Mouse (Mus musculus) heart, postnatal 10 days (tissue): Measurements from ENCODE around the gene Cep97. TPM values are rescaled to one million over a fixed set of nuclear protein-coding genes. Genes with fewer than 3 reads are reported as not detected.
"Not testable (repeated sequence)": the region's sequence is repeated elsewhere in the genome, so short reads cannot be mapped to it uniquely, and the experiment has no call there.

ENCODE experiments used
- DNase-seq, 2 experiments: peaks; one replicate each; pipeline ENCODE4 v3.0.0; 2021
- intact Hi-C: fragments of 180-260 bp; cut with DNase I; formaldehyde crosslinking; loops from one replicate; pipeline ENCODE4 v1.15.1; 2025
- total RNA-seq, 2 experiments: library from RNA; stranded (reverse); gene quantifications; 2 replicates each; pipeline ENCODE4 v1.2.3; 2021

The Cep97 gene
- total RNA-seq, 2 experiments from 2014 or later: 4.9 to 6.6 TPM

DNA sequence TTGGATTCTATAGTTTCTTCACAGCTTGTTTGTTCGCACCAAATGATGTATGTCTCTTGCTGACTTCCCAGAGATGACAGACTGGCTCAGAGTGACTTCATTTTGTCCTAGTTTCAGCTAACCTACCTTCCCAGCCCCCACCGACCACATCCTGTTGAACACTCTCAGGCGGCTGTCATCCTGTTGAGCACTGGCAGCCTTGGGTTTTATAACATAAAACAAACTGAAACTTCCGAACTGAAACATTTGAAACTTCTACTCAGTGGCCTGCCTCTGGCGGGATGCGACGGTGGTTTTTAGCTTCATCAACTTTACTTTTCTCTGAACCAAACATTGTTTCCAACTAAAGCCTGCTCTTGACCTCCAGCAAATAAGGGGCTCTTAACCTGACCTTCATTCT lies 14.3 kb upstream of the Cep97 start:
- peak in 1 of 2 experiments; percentile 31 for DNase-seq
- intact Hi-C loops: no loop called here

DNA sequence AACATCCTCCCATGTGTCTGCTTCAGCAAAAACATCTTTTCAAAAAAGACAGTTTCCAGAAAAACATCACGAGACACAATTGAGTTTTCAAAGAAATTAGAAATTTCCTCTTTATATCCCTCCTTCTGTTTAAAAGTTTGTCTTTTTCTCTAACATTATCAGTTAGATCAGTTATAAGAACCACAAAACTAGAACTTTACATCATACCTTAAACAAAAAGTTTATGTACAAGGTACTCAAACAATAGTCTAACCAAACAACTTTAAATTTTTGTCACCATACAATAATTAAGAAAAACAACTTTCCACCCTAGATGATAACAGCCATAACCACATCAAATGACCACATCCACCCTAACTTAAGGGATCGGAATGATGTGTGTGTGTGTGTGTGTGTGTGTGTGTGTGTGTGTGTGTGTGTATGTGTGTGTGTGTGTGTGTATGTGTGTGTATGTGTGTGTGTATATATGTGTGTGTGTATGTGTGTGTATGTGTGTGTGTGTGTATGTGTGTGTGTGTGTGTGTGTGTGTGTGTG lies 13.3 kb upstream of the Cep97 start:
- DNase-seq, intact Hi-C loops: not testable (repeated sequence)

DNA sequence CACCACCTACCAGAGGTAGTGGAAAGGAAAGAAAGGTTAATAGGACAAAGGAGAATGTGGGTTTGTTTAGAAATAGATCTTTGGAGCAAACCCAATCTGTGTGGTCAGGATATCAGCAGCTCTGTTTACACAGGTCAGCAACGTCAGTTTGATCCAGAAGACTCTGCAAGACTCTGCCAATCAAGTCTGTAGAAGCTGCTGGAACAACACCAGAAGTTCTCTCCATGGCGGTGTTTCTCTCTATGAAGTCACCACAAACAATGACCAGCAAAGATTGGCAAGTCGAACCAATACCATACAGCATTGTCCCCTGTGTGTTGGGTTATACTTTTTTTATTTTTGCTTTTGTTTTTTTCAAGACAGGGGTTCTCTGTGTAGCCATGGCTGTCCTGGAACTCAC lies 12.6 kb upstream of the Cep97 start:
- DNase-seq: no peak
- intact Hi-C loops: no loop called here

DNA sequence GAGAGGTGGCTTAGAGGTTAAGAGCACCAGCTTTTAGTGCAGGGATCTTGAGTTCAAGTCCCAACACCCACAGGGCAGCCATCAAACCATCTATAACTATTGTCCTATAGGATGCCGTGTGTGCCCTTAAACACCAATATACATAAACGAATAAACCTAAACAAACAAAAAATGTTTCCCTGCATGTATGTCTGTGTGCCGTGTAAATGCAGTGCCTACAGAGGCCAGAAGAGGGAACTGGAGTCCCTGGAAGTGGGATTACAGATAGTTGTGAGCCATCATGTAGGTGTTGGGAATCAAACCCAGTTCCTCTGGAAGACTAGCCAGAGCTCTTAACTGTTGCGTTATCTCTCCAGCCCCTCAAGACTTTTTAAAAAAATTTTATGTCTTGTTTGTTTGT lies 6.1 kb upstream of the Cep97 start:
- no peak for DNase-seq
- intact Hi-C loops: no loop called here

DNA sequence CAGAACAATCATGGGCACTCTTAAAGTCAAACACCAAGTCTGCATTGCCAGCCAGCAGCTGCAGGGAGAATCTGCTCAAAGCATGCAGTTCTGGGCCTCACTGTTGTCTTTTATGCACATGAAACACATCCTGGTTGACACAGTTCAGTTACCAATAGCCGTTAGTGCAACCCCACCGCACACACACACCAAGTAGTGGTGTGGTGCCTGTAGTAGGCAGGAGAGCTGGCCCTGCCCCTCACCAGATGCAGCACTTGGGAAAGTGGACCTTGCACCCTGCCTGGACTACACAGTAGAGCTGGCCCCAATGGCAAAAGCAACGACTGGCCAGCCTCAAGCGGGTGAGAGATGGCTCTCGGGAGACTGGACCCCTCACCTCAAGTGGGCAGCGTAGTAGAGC lies 5.0 kb upstream of the Cep97 start:
- DNase-seq: no peak
- intact Hi-C loops: no loop called here

DNA sequence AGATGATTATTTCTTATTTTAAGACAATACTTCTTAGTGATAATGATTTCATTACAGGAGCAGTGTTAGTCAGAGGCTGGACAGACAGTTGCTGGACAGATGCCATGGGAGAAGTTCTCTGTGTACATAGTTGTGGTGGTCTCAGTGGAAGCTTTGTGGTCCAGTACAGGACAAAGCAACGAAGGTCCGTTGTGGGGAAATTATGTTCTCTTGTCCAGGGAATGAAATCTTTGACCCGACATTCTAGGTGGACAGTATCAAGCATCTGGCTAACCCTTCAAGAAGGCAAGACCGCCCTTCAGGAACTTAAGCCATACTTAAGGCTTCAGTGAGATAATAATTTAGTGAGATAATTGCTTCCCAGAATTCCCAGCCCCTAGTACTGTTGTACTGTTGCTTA lies 4.1 kb upstream of the Cep97 start:
- intact Hi-C loops: no loop called here

DNA sequence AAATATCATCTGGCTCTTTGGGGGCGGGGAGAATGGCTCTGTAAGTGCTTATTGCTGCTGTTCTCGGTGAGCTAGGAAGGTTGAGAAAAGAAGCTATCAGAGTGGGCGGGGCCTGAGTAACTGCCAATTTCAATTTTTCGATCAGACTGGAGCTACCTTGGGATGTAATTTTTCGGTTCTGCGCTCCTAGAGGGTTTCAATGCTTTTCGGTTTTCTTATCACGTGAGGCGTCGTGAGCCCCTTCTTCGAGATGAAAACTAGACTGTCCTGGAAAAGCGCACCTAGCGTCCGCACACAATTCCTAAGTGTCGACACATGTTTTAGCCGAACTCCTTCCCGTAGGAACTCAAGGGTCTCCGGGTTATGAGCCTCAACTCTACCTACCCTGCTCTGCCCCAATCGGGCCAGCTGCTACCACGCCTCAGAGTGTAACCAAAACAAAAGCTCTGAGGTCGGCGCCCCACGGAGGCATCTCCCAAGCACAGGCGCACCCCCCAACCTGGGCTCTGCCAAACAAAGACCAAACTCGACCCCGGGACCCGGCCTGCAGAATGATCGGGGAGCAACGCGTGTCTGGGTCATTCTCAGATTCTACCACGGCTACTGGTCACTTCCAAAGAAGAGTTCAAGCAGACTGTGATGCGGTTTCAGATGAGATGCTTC lies 843 bp downstream of the Cep97 start:
- DNase-seq: no peak

More for the DNA sequence above, 4.1 kb upstream of the Cep97 start:
- no peak for DNase-seq

DNA sequence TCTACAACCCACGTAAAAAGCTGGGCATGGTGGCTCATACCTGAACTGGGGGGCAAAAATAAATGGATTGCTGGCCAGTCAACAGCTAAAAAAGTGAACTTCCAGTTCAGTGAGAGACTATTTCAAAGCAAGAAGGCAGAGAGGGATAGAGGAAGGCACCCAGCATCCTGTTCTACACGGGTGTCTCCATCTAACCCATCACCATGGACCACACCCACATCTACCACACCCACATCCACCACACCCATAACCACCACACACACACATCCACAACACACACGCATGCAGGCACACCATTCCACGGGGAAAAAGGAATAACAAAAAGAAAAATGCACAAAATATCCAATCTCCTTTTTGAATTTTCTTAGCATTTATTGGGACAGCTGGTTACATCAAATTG lies 10.6 kb downstream of the Cep97 start:
- no peak for DNase-seq
- intact Hi-C loops: no loop called here

More for the DNA sequence above, 843 bp downstream of the Cep97 start:
- intact Hi-C loops: no loop called here

DNA sequence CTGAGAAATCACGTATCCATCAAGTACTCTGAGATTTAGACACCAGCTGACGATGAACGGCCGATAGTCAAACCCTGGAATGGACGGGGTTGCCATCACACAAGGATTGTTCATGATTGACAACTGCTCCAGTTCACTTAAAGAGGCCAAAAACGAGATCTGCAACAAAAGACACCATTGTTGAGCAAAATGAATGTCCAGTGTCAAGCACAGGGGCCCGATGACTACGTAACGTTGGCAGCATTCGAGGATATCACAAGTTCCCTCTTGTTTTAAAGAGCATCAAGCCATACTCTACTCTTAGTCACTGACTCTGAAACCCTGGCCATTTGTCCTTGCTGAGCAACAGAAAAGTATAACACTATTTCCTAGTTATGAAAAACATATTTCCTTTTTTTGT lies 12.6 kb downstream of the Cep97 start:
- intact Hi-C loops: no loop called here
- DNase-seq: no peak

DNA sequence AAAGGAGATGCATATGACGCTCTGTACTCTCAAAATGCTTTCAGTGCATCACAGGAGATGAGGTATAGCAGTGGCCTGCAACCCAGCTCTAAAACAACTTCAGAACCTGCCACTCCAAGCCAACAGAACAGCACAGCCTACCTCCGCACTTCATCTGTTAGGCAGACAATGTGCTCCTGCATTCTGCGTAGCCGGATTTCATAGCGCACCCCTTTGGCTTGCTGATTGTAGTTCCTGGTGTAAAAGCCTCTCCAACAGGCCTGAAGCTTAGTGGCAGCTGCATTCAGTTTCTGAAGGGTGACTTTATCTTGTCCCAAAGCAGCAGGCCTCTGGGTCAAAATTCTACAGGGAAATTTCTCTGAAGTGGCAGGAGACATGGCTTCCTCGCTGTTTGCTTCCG lies 19.9 kb downstream of the Cep97 start:
- intact Hi-C loops: no loop called here

DNA sequence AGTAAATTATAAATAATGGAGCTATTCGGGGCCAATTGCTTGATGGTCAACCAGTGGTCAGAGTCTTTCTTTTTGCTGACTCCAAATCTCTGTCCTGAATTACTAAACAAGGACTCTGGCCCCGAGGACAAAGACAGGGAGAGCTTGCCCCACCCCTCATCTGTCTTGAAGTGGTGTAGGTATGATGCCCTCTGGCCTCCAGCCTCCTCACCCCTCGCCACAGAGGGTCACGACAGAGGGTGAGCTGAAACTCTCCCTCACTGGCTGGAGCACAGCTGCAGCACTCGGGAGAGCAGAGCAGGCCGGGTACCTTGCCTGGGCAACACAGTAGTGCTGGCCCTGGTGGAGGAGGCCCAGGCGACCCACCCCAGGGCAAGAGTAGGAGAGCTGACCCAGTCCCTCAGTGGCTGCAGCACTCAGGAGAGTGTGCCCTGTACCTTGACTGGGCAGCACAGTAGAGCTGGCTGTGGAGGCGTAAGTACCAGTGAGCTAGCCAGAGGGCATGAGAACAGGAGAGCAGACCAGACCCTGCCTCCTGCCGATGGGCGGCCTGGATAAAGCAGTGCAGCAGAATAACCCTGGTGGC lies 24.4 kb downstream of the Cep97 start:
- intact Hi-C loops: no loop called here
- DNase-seq: no peak

More for the DNA sequence above, 19.9 kb downstream of the Cep97 start:
- DNase-seq: no peak

DNA sequence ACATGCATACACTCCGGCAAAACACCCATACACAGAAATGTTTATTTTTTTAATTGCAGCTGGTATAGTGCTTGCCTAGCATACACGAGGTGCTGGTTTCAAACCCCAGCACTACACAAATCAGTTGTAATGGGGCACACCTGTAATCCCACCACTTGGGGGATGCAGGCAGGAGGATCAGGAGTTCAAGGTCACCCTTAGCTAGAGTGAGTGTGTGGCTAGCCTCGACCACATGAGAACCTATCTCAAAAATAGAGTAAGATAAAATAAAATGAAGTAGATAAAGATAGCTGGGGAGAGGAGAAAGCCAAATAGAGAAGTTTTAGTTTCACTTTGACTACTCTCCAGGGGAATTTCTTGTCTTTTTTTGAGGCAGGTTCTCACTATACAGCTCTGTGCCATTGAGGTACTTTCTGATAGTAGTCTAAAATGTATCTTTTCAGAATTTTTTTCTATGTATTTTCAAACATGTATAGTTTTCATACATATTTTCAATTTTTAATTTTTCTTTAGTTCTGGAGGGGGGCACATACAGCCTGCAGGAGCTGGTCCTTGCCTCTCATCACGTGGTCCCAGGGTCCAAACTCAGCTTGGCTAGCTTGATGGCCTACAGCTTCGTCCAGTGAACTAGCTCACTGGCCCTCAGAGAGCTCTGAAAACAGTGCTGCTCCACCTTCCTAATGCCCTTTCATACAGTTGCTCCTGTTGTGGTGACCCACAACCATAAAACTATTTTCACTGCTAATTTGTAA lies 27.6 kb downstream of the Cep97 start:
- intact Hi-C loops: no loop called here
- no peak for DNase-seq

DNA sequence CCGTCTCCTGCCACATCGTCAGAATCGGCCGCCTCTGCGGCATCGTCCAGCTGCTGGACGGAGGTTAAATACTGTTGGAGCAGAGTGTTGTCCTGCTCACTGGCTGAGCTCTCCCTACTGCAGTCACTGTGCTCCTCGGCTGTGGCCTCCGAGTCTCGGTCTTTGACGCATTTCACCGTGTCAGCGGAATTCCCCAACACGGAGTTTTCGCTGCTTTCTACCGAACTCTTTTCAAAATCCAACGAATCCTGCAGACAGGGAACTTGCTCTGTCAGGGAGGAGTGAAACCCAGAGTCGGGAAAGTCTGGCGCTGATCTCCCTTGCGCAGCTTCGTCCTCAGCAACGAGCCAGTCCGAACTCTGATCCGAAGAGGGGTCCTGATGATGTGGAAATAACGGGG lies 29.3 kb downstream of the Cep97 start:
- DNase-seq: no peak
- intact Hi-C loops: no loop called here

DNA sequence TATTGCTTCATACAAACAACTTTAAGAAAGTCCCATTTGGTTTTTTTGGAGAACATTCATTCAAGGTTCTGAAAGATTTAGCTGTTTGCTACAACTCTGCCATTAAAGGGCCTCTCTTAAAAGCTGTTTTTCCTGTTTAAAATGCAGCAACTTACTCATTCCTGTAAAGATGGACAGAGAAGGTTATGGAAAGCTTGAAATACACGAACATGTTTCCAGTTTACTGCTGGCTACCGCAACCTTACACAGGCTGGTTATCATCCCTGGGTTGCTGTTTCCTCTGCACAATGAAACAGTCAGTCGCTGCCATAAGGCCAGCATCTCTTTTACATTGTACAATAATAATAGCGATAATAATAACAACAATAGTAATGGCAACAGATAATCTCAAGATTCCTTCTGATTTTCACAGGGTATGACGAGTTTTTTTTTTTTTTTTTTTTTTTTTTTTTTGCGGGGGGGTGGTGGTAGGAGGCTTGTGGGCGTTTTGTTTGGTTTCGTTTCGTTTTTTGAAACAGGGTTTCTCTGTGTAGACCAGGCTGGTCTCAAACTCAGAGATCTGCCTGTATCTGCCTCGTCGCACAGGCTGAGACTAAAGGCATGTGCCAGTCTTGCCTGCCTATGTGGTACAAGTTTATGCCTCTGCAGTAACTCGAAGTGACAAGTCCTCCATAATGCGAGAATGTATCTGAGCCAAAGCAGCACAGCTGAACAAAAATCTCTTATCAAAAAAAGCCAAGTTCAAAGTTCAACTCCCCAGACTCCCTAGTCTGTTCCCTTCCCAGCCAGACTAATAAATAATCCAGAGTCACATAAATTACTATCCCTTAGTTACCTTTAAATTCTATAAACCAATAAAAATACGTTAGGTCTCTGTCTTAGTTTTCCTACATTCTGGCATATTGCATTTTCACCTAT lies 32.6 kb downstream of the Cep97 start:
- intact Hi-C loops: no loop called here
- no peak for DNase-seq

DNA sequence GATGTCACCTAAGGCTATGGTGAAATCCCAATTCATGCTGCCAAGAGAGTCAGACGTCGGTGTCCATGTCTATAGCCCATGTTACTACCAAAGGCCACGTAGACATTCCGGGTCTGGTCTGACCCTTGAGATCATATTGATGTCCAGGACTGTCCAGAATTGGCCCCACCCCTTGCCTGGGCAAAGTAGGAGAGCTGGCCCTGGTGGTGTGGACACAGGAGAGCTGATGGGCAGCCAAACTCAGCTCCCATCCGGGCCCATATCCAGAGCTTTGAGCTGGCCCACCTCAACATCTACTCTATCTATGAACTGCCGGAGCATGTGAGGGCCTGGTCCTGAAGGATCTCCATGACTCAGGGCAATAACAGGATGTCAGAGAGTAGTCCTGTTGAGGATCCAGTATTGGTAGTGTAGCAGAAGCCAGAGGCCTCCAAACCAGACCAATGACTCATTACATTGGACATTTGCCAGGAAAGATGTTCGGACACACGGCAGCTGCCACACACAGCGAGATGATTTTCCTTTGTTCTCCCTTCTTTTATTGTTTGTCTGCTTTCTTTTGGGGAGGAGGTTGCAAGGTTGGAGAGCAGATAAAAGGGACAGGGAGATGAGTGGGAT lies 36.2 kb downstream of the Cep97 start:
- peak in 1 of 2 experiments; percentile 17 for DNase-seq
- intact Hi-C loops: no loop called here

DNA sequence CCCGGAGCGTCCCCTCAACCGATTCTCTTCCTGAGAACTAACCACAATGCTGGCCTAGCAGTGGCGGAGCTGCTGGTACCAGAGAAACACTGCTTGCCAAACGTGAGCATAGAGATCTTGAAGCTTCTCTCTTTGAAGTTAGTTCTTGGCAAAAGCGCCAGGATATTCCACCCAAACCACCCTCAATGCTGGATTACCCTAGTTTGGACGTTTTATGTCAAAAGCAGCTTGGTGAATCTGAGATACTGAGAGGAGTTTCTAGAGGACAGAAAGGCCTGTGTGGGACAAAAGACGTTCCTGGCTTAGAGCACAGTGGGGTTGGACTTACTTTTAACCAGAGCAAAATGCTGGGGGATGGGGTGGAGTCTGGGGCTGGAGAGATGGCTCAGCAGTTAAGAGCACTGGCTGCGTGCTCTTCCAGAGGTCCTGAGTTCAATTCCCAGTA lies 39.0 kb downstream of the Cep97 start:
- no peak for DNase-seq
- intact Hi-C loops: no loop called here

DNA sequence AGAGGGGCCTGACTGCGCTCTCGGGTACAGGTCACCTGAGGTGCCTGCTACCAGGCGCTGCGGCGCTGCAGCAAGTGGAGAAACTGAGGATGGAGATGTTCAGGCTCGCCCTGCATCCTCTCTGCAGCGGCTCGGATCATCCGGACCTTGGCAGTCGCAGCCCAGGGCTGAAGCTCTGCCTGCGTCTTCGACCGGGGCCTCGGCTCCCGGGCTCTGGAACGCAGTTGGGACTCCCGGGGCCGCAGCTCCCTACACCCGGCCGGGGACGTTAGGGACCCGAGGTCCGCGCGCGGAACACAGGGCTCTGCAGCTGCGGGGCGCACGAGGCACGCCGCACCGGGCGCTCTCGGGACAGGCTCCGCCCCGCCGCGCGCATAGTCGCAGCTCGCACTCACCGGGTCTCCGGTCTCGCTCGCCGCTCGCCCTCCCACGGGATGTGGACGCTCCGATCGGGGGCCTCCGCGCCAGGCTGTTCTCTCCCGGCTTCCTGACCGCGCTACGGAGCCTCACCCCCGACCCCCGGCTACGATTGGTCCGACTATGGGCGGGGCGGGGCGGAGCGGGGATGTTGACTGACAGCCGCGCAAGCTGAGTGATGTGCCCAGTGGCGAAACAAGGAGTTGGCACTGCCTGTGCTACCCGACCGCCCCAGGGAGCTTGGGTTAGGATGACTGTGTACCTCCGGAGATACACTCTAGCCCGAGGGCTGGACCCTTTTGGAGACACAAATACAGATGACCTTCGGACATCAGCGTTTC lies 39.6 kb downstream of the Cep97 start, which contains the start of gene Nxpe3:
Gene Nxpe3, minus strand, starts transcription at position 393 of the 758 bp plus-strand sequence.
- intact Hi-C loops: no loop called here
- DNase-seq: peak; percentile 88

DNA sequence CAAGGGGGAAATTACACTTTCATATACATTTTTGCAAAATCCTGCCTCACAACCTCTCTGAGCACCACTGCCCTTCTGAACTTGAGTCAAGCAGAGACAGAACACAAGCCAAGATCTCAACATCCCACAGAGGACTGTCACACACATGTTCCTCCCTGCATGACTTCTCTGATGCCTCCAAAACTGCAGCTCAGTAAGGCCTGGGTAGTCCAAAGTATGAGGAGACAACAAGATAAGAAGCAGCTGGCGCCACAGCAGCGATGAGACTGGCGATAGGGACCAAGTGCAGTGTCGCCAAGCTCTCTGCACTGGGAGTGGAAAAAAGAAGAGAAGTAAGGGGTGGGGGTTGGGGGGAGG lies 40.1 kb downstream of the Cep97 start:
- peak in 1 of 2 experiments; percentile 14 for DNase-seq
- intact Hi-C loops: no loop called here

DNA sequence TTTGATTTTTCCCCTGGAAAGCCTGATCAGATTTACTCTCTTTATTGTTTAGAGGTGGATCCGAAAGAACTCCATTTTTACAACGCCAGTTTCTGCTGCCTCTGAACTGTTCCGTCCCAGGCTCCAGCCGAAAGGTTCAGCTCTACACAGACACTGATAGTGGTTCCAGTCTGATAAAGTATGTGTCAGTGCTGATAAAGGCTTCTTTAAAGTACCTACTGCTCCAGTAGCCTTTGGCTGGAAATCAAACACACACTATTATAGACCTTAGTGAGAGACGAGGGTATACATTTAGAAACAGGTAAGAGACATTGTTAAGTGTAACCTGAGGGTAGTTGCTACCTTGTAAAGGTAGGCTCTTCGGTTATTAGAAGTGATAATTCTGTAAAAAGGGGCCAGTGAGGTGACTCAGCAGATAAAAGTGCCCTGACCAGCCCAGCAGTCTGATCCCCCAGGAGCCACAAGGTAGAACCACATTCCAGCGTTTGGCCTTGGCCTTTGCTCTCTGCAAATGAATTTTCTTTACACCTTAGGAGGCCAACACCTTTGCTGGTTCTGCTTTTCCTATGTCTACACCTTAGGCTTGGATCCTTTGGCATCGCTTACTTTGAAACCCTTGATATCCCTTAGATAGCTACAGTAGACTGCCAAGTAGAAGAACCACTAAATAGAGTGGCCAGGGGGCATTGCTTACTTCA lies 41.1 kb downstream of the Cep97 start:
- intact Hi-C loops: no loop called here
- DNase-seq: no peak
